Mouse (Mus musculus): ENCODE measurements at regions not wholly inside any gene's neighbourhood (a gene's known extent, or its start where the extent isn't known, plus 50 kb on each side); places are given as distances from the start of the nearest gene placed in this dataset.

DNA sequence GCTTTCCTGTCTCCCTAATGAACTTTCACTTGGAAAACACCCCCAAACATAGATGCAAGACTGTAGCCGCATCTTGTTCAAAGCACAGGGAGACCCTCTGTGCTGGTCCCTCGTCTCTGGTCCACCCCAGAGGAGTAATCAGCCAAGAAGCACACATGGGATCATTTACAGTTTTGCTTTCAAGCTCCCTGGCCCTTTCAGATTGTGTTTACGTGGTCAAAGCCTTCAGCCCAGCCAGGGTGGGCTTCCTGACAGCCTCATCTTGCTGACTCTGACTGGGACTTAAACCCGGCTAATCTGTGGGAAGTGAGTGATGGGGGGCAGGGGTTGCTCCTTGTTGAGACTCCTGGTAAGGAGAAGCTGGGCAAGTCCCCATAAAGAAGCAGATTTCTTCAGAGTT is 174.8 kb upstream of the Hes1 start:
- H3K27ac ChIP-seq (ENCODE audit: low read depth, low read length) = no peak overlapping the region
- H3K36me3 ChIP-seq (ENCODE audit: control insufficient read depth, insufficient read depth, low read length) = no peaks in the 10 kb centered on the region
- H3K27me3 ChIP-seq (ENCODE audit: control insufficient read depth, insufficient read depth, low read length) = no peaks in the 10 kb centered on the region
- peaks cover 9% of the 10 kb centered on the region for H3K4me1 ChIP-seq (ENCODE audit: control insufficient read depth, insufficient read depth, low read length)
- no peak overlapping the region for H3K4me3 ChIP-seq (ENCODE audit: low read length)
- 24% methylated on average over 4 of the region's 4 CpGs for WGBS
- 0 out of 2 replicates have a peak, but pooled peaks cover 4% of the 10 kb centered on the region for H3K9me3 ChIP-seq (ENCODE audit: control insufficient read depth, low read length)
- no peak for ATAC-seq (ENCODE audit: low FRiP score, low TSS enrichment)
- no peak overlapping the region for H3K9ac ChIP-seq (ENCODE audit: low read depth, low read length)
- H3K4me2 ChIP-seq (replicated peaks; ENCODE audit: low read depth, low read length) = no peak overlapping the region

GRCm38 (mm10) chr16:29891472-29891871 is 172.7 kb upstream of the Hes1 start:
- Histone ChIP-seq H3K4me1 (ENCODE audit: control insufficient read depth, insufficient read depth, low read length) (peaks cover 12% of the 10 kb centered on the region), H3K9ac (ENCODE audit: low read depth, low read length) (no peak overlapping the region), H3K4me2 (replicated peaks; ENCODE audit: low read depth, low read length) (no peak overlapping the region), H3K27ac (ENCODE audit: low read depth, low read length) (no peak overlapping the region), H3K27me3 (ENCODE audit: control insufficient read depth, insufficient read depth, low read length) (no peaks in the 10 kb centered on the region), H3K9me3 (ENCODE audit: control insufficient read depth, low read length) (0 out of 2 replicates have a peak, but pooled peaks cover 4% of the 10 kb centered on the region), H3K36me3 (ENCODE audit: control insufficient read depth, insufficient read depth, low read length) (no peaks in the 10 kb centered on the region), H3K4me3 (ENCODE audit: low read length) (no peak overlapping the region)
- 61% methylated on average over 7 of the region's 7 CpGs for WGBS
- no peak for ATAC-seq (ENCODE audit: low FRiP score, low TSS enrichment)

GRCm38 (mm10) chr16:29893871-29894828 is 170.0 kb upstream of the Hes1 start:
- Histone ChIP-seq H3K27ac (ENCODE audit: low read depth, low read length) (no peak overlapping the region), H3K9me3 (ENCODE audit: control insufficient read depth, low read length) (no peaks in the 10 kb centered on the region), H3K9ac (ENCODE audit: low read depth, low read length) (no peak overlapping the region), H3K4me1 (ENCODE audit: control insufficient read depth, insufficient read depth, low read length) (peaks cover 12% of the 10 kb centered on the region), H3K36me3 (ENCODE audit: control insufficient read depth, insufficient read depth, low read length) (no peaks in the 10 kb centered on the region), H3K4me3 (ENCODE audit: low read length) (no peak overlapping the region), H3K4me2 (replicated peaks; ENCODE audit: low read depth, low read length) (no peak overlapping the region), H3K27me3 (ENCODE audit: control insufficient read depth, insufficient read depth, low read length) (no peaks in the 10 kb centered on the region)
- ATAC-seq (ENCODE audit: low FRiP score, low TSS enrichment) = peak; percentile 63
- 22% methylated on average over 21 of the region's 21 CpGs for WGBS

GRCm38 (mm10) chr16:29896393-29896792 is 167.8 kb upstream of the Hes1 start:
- no peak overlapping the region for H3K4me2 ChIP-seq (replicated peaks; ENCODE audit: low read depth, low read length)
- 75% methylated on average over 4 of the region's 4 CpGs for WGBS
- H3K27me3 ChIP-seq (ENCODE audit: control insufficient read depth, insufficient read depth, low read length) = no peaks in the 10 kb centered on the region
- H3K4me3 ChIP-seq (ENCODE audit: low read length) = no peak overlapping the region
- H3K9ac ChIP-seq (ENCODE audit: low read depth, low read length) = no peak overlapping the region
- H3K27ac ChIP-seq (ENCODE audit: low read depth, low read length) = no peak overlapping the region
- no peak for ATAC-seq (ENCODE audit: low FRiP score, low TSS enrichment)
- H3K9me3 ChIP-seq (ENCODE audit: control insufficient read depth, low read length) = no peaks in the 10 kb centered on the region
- peaks cover 12% of the 10 kb centered on the region for H3K4me1 ChIP-seq (ENCODE audit: control insufficient read depth, insufficient read depth, low read length)
- no peaks in the 10 kb centered on the region for H3K36me3 ChIP-seq (ENCODE audit: control insufficient read depth, insufficient read depth, low read length)

- no peak overlapping the region for H3K9ac ChIP-seq (ENCODE audit: low read depth, low read length)
Observed at GRCm38 (mm10) chr16:29903510-29903909, 160.7 kb upstream of the Hes1 start.

DNA sequence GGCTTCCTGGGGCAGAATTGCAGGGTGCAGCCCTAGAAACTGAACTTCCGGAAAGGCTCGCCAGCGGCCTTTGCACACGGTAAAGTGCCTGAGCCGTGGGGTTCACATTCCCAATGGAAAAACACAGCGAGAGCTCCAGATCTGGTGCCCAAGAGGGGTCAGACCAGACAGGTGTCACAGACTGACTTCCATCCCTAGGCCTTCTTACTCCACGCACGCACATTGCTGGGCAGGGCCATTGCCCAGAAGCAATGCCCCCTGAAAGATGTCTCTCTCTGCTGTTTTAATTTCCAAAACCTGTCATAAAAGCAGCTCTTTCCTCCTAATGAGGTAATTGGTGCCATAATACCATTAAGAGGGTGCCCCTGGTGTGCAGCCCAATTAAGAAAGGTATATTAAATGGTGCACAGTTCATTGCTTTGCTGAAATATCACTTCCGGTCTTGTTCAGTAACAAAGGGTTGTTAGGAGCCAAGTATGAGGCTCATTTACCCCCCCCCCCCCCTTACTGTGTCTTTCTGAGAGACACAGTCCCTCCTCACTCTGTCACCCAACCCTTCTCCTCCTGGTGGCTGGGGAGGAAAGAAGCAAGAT is 159.9 kb upstream of the Hes1 start:
- no peak overlapping the region for H3K27ac ChIP-seq (ENCODE audit: low read depth, low read length)
- peaks cover 28% of the 10 kb centered on the region for H3K4me1 ChIP-seq (ENCODE audit: control insufficient read depth, insufficient read depth, low read length)

More at GRCm38 (mm10) chr16:29903510-29903909, 160.7 kb upstream of the Hes1 start:
- peaks cover 28% of the 10 kb centered on the region for H3K4me1 ChIP-seq (ENCODE audit: control insufficient read depth, insufficient read depth, low read length)
- no peak for ATAC-seq (ENCODE audit: low FRiP score, low TSS enrichment)
- H3K4me3 ChIP-seq (ENCODE audit: low read length) = no peak overlapping the region
- peak overlapping the region; percentile 8; the same call in 1 of the 2 replicates for H3K4me2 ChIP-seq (replicated peaks; ENCODE audit: low read depth, low read length)
- no peaks in the 10 kb centered on the region for H3K36me3 ChIP-seq (ENCODE audit: control insufficient read depth, insufficient read depth, low read length)
- WGBS = 30% methylated on average over 8 of the region's 8 CpGs
- H3K9me3 ChIP-seq (ENCODE audit: control insufficient read depth, low read length) = no peaks in the 10 kb centered on the region
- no peak overlapping the region for H3K27ac ChIP-seq (ENCODE audit: low read depth, low read length)
- H3K27me3 ChIP-seq (ENCODE audit: control insufficient read depth, insufficient read depth, low read length) = no peaks in the 10 kb centered on the region

GRCm38 (mm10) chr16:29907331-29907730 is 156.9 kb upstream of the Hes1 start:
- no peak overlapping the region for H3K4me3 ChIP-seq (ENCODE audit: low read length)
- 71% methylated on average over 7 of the region's 7 CpGs for WGBS
- H3K9me3 ChIP-seq (ENCODE audit: control insufficient read depth, low read length) = 0 out of 2 replicates have a peak, but pooled peaks cover 3% of the 10 kb centered on the region
- no peak overlapping the region for H3K4me2 ChIP-seq (replicated peaks; ENCODE audit: low read depth, low read length)
- no peak overlapping the region for H3K27ac ChIP-seq (ENCODE audit: low read depth, low read length)
- H3K27me3 ChIP-seq (ENCODE audit: control insufficient read depth, insufficient read depth, low read length) = no peaks in the 10 kb centered on the region
- H3K9ac ChIP-seq (ENCODE audit: low read depth, low read length) = no peak overlapping the region
- peaks cover 28% of the 10 kb centered on the region for H3K4me1 ChIP-seq (ENCODE audit: control insufficient read depth, insufficient read depth, low read length)
- no peaks in the 10 kb centered on the region for H3K36me3 ChIP-seq (ENCODE audit: control insufficient read depth, insufficient read depth, low read length)
- ATAC-seq (ENCODE audit: low FRiP score, low TSS enrichment) = no peak

More for the DNA sequence above, 159.9 kb upstream of the Hes1 start:
- Histone ChIP-seq H3K4me2 (replicated peaks; ENCODE audit: low read depth, low read length) (no peak overlapping the region), H3K27me3 (ENCODE audit: control insufficient read depth, insufficient read depth, low read length) (no peaks in the 10 kb centered on the region), H3K4me3 (ENCODE audit: low read length) (no peak overlapping the region), H3K36me3 (ENCODE audit: control insufficient read depth, insufficient read depth, low read length) (no peaks in the 10 kb centered on the region), H3K9ac (ENCODE audit: low read depth, low read length) (no peak overlapping the region), H3K9me3 (ENCODE audit: control insufficient read depth, low read length) (no peaks in the 10 kb centered on the region)
- ATAC-seq (ENCODE audit: low FRiP score, low TSS enrichment) = 0 out of 2 replicates have a peak, but pooled peaks have one; percentile 43
- WGBS = 48% methylated on average over 9 of the region's 9 CpGs

GRCm38 (mm10) chr16:29908031-29908430 is 156.2 kb upstream of the Hes1 start:
- H3K4me2 ChIP-seq (replicated peaks; ENCODE audit: low read depth, low read length) = no peak overlapping the region
- no peak overlapping the region for H3K9ac ChIP-seq (ENCODE audit: low read depth, low read length)
- WGBS = 45% methylated on average over 8 of the region's 8 CpGs
- peaks cover 28% of the 10 kb centered on the region for H3K4me1 ChIP-seq (ENCODE audit: control insufficient read depth, insufficient read depth, low read length)
- no peak overlapping the region for H3K27ac ChIP-seq (ENCODE audit: low read depth, low read length)
- H3K4me3 ChIP-seq (ENCODE audit: low read length) = no peak overlapping the region
- 0 out of 2 replicates have a peak, but pooled peaks cover 3% of the 10 kb centered on the region for H3K9me3 ChIP-seq (ENCODE audit: control insufficient read depth, low read length)
- no peaks in the 10 kb centered on the region for H3K36me3 ChIP-seq (ENCODE audit: control insufficient read depth, insufficient read depth, low read length)
- no peaks in the 10 kb centered on the region for H3K27me3 ChIP-seq (ENCODE audit: control insufficient read depth, insufficient read depth, low read length)
- ATAC-seq (ENCODE audit: low FRiP score, low TSS enrichment) = no peak

Measured in kidney, embryonic 14.5 days (tissue).